Mouse (Mus musculus): Measurements from ENCODE around the gene Ncbp3. TPM values are rescaled to one million over a fixed set of nuclear protein-coding genes. Genes with fewer than 3 reads are reported as not detected.
A peak's percentile ranks its signal among the peaks of the same experiment; 100 is the strongest.

The Ncbp3 gene
- polyA plus RNA-seq, 1 experiment from 2014 or later: 12.7 TPM

DNA sequence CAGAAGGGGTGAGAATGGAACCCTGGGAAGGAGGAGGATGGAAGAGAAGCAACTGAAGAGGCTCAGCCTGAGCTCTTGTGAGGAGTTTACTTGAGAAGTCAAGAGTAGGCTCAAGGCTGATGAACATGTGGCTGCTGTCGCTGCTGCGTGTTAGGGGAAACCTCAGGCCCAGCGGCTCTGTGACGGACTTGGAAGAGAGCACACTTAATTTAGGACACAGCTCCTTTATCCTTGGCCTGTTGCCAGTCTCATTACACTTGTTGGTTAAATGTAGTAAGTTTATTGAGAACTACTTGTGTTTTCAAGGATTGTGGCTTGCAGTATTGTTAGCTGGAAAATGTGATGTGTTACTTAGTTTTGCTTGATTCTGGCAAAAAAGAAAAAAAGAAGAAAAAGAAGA is 29.1 kb downstream of the Ncbp3 start:
- Histone ChIP-seq H3K36me3 (replicated peaks) (peaks cover 64% of the 10 kb centered on the region), H3K27ac (no peak overlapping the region), H3K4me2 (no peak overlapping the region)

DNA sequence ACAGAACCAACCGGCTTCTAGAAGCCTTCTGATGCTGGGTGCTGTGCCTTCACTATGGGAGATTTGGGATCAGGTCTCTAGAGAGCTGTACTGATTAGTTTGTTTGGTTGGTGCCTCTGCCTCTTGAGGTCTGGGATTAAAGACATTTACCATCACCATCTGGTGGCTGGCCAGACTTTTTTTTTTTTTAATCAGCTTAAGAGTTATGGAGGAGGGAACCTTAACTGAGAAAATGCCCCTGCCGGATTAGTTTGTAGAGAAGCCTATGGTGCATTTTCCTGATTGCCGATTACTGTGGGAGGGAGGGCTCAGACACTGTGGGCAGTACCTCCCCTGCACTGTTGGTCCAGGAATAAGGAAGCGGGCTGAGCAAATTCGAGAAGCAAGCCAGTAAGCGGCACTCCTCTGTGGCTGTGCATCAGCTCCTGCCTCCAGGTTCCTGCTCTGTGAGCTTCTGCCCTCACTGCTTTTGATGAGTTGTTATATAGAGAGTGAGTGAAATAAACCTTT is 29.7 kb downstream of the Ncbp3 start:
- Histone ChIP-seq H3K36me3 (replicated peaks) (peaks cover 70% of the 10 kb centered on the region), H3K27ac (no peak overlapping the region), H3K4me2 (no peak overlapping the region), H3K4me1 (no peaks in the 10 kb centered on the region), H3K27me3 (replicated peaks) (no peaks in the 10 kb centered on the region), H3K9me3 (no peaks in the 10 kb centered on the region), H3K4me3 (no peak overlapping the region), H3K9ac (no peak overlapping the region)
- WGBS: 52% methylated on average over 6 of the region's 6 CpGs
- ATAC-seq (replicated peaks): no peak

More for the DNA sequence above, 29.1 kb downstream of the Ncbp3 start:
- no peak for ATAC-seq (replicated peaks)
- H3K9ac ChIP-seq: no peak overlapping the region
- no peaks in the 10 kb centered on the region for H3K4me1 ChIP-seq
- WGBS: 68% methylated on average over 4 of the region's 4 CpGs
- H3K27me3 ChIP-seq (replicated peaks): no peaks in the 10 kb centered on the region
- no peaks in the 10 kb centered on the region for H3K9me3 ChIP-seq
- no peak overlapping the region for H3K4me3 ChIP-seq

DNA sequence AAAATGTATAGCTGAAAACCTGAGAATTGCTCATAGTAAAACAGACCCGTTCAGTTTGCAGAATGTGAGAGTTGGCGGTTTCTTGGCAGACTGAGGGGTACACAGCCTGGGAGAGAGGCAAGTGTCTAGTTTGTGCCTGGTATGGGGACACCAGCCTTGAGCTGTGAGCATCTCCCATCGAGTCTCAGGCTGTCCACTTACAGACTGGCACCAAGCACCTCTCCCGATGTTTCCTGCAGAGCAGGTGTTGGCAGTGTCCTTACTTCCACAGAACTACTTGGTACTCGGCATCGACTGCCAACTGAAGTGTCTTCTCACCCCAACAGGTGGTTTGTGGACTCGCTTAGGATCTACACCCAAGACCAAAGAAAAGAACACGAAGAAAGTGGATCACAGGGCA is 31.0 kb downstream of the Ncbp3 start:
- Histone ChIP-seq H3K27me3 (replicated peaks) (no peaks in the 10 kb centered on the region), H3K9ac (no peak overlapping the region), H3K36me3 (replicated peaks) (peaks cover 64% of the 10 kb centered on the region), H3K4me1 (no peaks in the 10 kb centered on the region), H3K9me3 (no peaks in the 10 kb centered on the region), H3K4me3 (no peak overlapping the region), H3K4me2 (no peak overlapping the region), H3K27ac (no peak overlapping the region)
- no peak for ATAC-seq (replicated peaks)
- 91% methylated on average over 8 of the region's 8 CpGs for WGBS

DNA sequence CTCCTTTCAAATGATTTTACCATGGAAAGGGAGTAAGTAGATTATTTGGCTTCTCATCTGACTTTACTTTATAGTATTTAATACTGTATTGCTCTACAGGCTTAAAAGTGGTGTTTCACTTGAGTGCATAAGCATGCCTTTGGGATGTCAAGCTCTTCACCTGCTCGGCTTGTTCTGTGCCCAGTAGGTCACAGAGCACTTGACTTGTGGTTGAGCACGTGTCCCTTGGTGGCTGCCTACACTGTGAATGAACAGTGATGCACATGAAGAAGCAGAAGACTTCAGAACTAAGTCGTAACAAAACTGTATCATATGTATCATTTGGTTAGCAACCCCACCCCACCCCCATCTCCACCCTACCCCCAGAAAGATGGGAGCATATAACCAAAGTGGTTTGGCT is 32.7 kb downstream of the Ncbp3 start:
- Histone ChIP-seq H3K27me3 (replicated peaks) (no peaks in the 10 kb centered on the region), H3K9ac (no peak overlapping the region), H3K4me3 (no peak overlapping the region), H3K27ac (no peak overlapping the region), H3K4me1 (no peaks in the 10 kb centered on the region), H3K9me3 (no peaks in the 10 kb centered on the region), H3K36me3 (replicated peaks) (peaks cover 52% of the 10 kb centered on the region), H3K4me2 (no peak overlapping the region)
- WGBS: 94% methylated on average over 3 of the region's 3 CpGs
- no peak for ATAC-seq (replicated peaks)

DNA sequence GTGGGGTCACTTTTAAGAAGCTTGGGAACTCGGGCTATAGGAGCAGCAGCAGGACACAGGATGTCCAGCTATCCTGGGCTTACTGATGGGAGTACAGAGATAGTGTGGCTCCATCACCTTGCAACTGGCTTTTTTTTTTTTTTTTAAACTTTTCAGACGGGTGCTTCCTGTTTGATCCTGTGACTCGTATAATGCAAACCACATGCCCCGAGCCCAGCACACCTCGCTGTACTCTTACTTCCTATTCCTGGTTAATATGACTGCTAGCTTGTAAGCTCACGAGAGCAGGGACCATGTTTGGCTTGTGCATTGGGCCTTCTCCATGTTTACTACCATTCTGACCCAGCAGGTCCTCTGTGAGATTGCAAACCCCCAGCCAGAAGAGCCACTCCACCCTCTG is 36.7 kb downstream of the Ncbp3 start:
- H3K9me3 ChIP-seq: no peaks in the 10 kb centered on the region
- no peak overlapping the region for H3K4me3 ChIP-seq
- no peak overlapping the region for H3K4me2 ChIP-seq
- H3K9ac ChIP-seq: no peak overlapping the region
- peaks cover 29% of the 10 kb centered on the region for H3K36me3 ChIP-seq (replicated peaks)
- H3K4me1 ChIP-seq: no peaks in the 10 kb centered on the region
- no peak for ATAC-seq (replicated peaks)
- 0 out of 2 replicates have a peak overlapping the region, but pooled peaks have one; percentile 9 for H3K27ac ChIP-seq
- 75% methylated on average over 6 of the region's 6 CpGs for WGBS
- H3K27me3 ChIP-seq (replicated peaks): no peaks in the 10 kb centered on the region

DNA sequence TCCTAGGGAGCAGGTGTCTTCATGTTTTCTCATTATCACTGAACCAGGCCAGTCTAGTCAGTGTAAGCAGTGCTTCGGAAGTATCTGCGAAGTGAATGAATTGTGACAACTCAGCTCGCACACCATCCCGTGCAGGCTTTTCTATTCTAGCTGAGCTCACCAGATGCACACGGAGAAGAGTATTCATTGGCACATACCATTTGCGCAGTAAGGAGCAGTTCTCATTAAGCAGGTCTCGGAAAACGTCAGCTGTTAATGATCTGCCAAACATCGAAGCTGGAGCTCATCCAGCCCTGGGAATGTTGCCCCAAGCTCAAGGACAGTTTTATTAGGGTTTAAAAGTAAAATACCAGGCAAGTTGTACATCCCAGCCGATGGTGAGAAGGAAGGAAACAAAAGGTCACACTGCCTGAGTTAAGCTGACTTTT is 37.2 kb downstream of the Ncbp3 start:
- Histone ChIP-seq H3K9me3 (no peaks in the 10 kb centered on the region), H3K4me3 (no peak overlapping the region), H3K27me3 (replicated peaks) (no peaks in the 10 kb centered on the region), H3K9ac (no peak overlapping the region), H3K4me1 (no peaks in the 10 kb centered on the region), H3K36me3 (replicated peaks) (peaks cover 25% of the 10 kb centered on the region), H3K4me2 (no peak overlapping the region), H3K27ac (0 out of 2 replicates have a peak overlapping the region, but pooled peaks have one; percentile 9)
- WGBS: 76% methylated on average over 10 of the region's 10 CpGs
- ATAC-seq (replicated peaks): no peak

DNA sequence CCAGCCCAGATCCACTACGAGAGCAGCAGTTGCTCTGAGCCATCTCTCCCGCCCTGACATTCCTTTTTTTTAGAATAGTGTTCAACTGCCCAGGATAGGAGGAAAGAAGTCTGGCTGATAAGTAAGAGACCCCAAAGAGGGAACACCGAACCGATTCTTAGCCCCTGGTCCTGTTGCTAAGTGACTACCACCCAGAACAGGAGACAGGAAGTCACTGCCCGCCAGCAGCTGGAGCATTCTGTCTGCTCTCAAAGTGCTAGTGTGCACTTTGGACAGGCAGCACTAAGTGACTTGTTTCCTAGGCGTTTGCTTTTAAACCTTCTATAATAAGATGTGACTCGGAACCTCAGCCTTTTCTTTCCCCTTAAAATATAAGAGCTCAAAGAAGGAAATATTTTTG is 37.8 kb downstream of the Ncbp3 start:
- Histone ChIP-seq H3K27me3 (replicated peaks) (no peaks in the 10 kb centered on the region), H3K4me1 (no peaks in the 10 kb centered on the region), H3K4me2 (no peak overlapping the region), H3K27ac (no peak overlapping the region), H3K36me3 (replicated peaks) (peaks cover 25% of the 10 kb centered on the region), H3K4me3 (no peak overlapping the region), H3K9ac (no peak overlapping the region), H3K9me3 (no peaks in the 10 kb centered on the region)
- 74% methylated on average over 7 of the region's 7 CpGs for WGBS
- ATAC-seq (replicated peaks): no peak

DNA sequence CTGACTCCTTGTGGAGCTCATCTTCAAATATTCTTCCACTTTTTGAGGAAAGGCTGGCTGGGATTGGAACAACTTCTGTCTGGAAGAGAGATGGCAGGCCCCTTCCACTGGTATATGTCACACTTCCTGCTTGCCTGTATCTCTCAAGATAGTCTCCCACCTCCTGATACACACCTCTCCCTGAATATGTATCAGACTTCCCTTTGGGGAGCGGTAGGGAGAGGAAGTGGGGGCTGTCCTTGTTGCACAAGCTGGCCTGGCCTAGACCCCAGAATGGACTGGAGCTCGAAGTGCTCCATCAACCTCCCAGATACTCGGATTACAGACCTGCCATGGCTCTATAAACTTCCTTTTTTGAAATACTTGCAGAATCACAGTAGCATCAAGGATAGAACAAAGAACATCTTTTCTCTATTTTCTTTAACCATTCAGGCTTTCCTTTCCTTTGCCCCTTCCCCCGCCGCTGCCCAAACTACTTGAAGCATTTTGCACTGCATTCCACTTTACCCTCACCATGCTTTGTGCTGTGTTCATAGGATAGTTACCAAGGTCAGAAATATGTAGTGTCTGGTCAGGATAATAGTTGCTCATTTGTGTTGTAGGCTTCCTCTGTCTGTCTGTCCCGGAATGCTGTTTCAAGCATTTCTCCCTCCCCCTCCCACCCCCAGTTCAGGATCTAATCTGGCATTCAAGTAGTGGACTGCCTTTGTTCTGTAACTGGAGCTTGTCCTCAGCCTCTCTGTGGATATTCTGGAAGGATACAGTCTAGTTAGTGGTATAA is 40.3 kb downstream of the Ncbp3 start:
- H3K9me3 ChIP-seq: no peaks in the 10 kb centered on the region
- no peaks in the 10 kb centered on the region for H3K4me1 ChIP-seq
- H3K27me3 ChIP-seq (replicated peaks): no peaks in the 10 kb centered on the region
- H3K4me2 ChIP-seq: no peak overlapping the region
- H3K36me3 ChIP-seq (replicated peaks): peaks cover 5% of the 10 kb centered on the region; the same call in 1 of the 2 replicates
- H3K27ac ChIP-seq: no peak overlapping the region
- no peak overlapping the region for H3K4me3 ChIP-seq
- no peak overlapping the region for H3K9ac ChIP-seq
- 51% methylated on average over 6 of the region's 6 CpGs for WGBS
- no peak for ATAC-seq (replicated peaks)

DNA sequence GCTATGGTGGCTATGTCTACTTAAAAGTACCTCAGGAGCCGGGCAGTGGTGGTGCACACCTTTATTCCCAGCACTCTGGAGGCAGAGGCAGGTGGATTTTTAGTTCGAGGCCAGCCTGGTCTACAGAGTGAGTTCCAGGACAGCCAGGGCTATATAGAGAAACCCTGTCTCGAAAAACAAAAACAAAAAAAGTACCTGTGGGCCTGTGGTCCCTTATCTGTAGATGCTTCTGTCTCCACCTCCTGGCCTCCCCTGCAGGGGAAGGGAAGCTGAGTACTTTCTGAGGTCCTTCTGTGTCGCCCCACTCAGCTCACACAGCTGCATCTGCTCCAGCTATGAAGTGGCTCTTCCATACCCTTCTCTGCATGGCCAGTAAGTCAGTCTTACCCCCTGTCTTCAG is 42.7 kb downstream of the Ncbp3 start, which contains the start of gene Itgae:
Gene Itgae, plus strand, starts transcription at position 301 of the 400 bp plus-strand sequence.
- no peak within 1 kb of the TSS for H3K4me2 ChIP-seq
- WGBS: 90% methylated on average over 4 of the region's 4 CpGs

DNA sequence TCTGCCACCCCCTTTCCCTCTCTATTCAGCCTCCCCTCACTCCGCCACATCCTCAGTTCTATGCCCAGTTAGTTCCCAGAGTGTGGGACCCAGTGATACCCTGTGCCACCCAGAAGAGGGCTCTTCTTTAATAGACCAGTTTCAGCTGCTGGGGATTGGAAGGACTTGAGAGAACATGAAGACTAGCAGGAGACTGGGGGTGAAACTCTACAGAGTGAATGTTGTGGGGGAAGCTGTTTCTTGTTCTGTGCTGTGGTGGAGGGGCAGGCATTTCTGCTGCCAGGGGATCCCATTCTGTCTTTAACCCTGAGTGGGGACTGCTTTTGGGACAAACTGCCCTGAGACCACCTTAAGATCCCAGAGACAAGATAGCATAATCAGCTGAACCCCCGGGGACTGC is 43.2 kb downstream of the Ncbp3 start:
- Histone ChIP-seq H3K36me3 (replicated peaks) (no peaks in the 10 kb centered on the region), H3K4me2 (no peak overlapping the region), H3K9me3 (no peaks in the 10 kb centered on the region), H3K4me1 (no peaks in the 10 kb centered on the region), H3K27ac (no peak overlapping the region), H3K4me3 (no peak overlapping the region), H3K9ac (no peak overlapping the region), H3K27me3 (replicated peaks) (no peaks in the 10 kb centered on the region)
- ATAC-seq (replicated peaks): no peak
- 94% methylated on average over 2 of the region's 2 CpGs for WGBS

More for the DNA sequence above, 42.7 kb downstream of the Ncbp3 start, which contains the start of gene Itgae:
- Histone ChIP-seq H3K27ac (no peak within 1 kb of the TSS), H3K4me1 (no peaks in the 10 kb centered on the region), H3K9ac (no peak within 1 kb of the TSS), H3K27me3 (replicated peaks) (no peaks in the 10 kb centered on the region), H3K36me3 (replicated peaks) (no peaks in the 10 kb centered on the region), H3K9me3 (no peaks in the 10 kb centered on the region), H3K4me3 (no peak within 1 kb of the TSS)
- ATAC-seq (replicated peaks): no peak

DNA sequence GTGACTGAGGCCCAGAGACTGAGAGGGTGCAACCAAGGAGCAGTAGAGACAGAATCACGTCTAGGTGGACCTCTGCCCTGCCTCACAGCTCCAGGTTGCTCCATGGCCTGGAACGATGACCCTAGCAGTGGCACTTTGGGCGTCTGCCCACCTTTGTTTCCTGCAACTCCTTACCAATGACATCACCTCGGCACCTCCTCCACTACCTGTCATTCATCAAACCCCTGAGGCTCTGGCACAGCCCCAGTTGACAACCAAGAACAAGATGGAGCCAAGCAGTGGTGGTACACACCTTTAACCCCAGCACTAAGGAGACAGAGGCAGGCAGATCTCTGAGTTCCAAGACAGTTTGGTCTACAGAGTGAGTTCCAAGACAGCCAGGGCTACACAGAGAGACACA is 44.5 kb downstream of the Ncbp3 start:
- Histone ChIP-seq H3K9me3 (no peaks in the 10 kb centered on the region), H3K36me3 (replicated peaks) (no peaks in the 10 kb centered on the region), H3K27ac (no peak overlapping the region), H3K4me1 (no peaks in the 10 kb centered on the region), H3K27me3 (replicated peaks) (no peaks in the 10 kb centered on the region), H3K4me3 (no peak overlapping the region), H3K4me2 (no peak overlapping the region), H3K9ac (no peak overlapping the region)
- 83% methylated on average over 4 of the region's 4 CpGs for WGBS
- no peak for ATAC-seq (replicated peaks)

DNA sequence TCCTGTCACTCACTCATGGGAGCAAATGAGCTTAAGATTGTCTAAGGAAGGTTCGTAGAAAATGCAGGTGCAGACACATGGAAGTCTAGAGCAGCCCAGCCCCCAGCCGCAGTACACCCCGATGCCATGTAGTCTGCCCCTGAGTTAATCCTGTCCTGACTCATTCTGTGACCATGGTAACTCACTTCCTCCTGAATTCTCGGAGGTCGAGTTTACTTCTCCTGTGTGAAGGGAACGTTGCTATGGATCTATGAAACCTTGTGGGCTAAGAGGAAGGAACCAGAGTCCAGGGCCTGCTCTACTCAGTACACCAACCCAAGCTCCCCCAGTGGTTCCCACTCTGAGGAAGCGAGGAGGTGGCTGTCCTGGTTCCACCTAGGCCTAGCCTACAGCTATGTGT is 45.3 kb downstream of the Ncbp3 start:
- Histone ChIP-seq H3K27me3 (replicated peaks) (no peaks in the 10 kb centered on the region), H3K36me3 (replicated peaks) (no peaks in the 10 kb centered on the region), H3K4me2 (no peak overlapping the region), H3K9ac (no peak overlapping the region), H3K4me3 (no peak overlapping the region), H3K27ac (no peak overlapping the region), H3K9me3 (no peaks in the 10 kb centered on the region), H3K4me1 (no peaks in the 10 kb centered on the region)
- 79% methylated on average over 7 of the region's 7 CpGs for WGBS
- no peak for ATAC-seq (replicated peaks)

All from midbrain, embryonic 15.5 days (tissue).